Mouse (Mus musculus) heart, embryonic 13.5 days (tissue): Measurements from ENCODE around the gene Gm20517. TPM values are rescaled to one million over a fixed set of nuclear protein-coding genes. Genes with fewer than 3 reads are reported as not detected.

Source experiments
- ATAC-seq: fragments of 200-750 bp; cut with Nextera tagmentation; 2 replicates; pipeline ENCODE4 v1.8.0; 2017; ENCODE audit warnings: moderate TSS enrichment; ENCODE audit not compliant: insufficient number of reproducible peaks, low FRiP score, low TSS enrichment; ENCODE audit errors: extremely low read depth
- H3K27ac ChIP-seq: fragments of 300-500 bp; sonication (generic); replicated peaks from 2 replicates; pipeline ENCODE4 v1.5.1; 2015; ENCODE audit warnings: moderate library complexity, mild to moderate bottlenecking, inconsistent platforms
- H3K27me3 ChIP-seq: fragments of 300-500 bp; sonication (generic); replicated peaks from 2 replicates; pipeline ENCODE4 v1.6.1; 2015; ENCODE audit warnings: mild to moderate bottlenecking, inconsistent platforms
- H3K36me3 ChIP-seq: fragments of 300-500 bp; sonication (generic); 2 replicates; pipeline ENCODE4 v1.6.1; 2015; ENCODE audit warnings: mild to moderate bottlenecking, inconsistent platforms
- H3K4me1 ChIP-seq: fragments of 300-500 bp; sonication (generic); 2 replicates; pipeline ENCODE4 v1.6.1; 2015; ENCODE audit warnings: inconsistent platforms
- H3K4me2 ChIP-seq: fragments of 300-500 bp; sonication (generic); 2 replicates; pipeline ENCODE4 v1.6.1; 2015; ENCODE audit warnings: inconsistent platforms, mild to moderate bottlenecking, moderate library complexity
- H3K4me3 ChIP-seq: fragments of 300-500 bp; sonication (generic); 2 replicates; pipeline ENCODE4 v1.5.1; 2015; ENCODE audit warnings: moderate library complexity, mild to moderate bottlenecking, inconsistent platforms
- H3K9ac ChIP-seq: fragments of 300-500 bp; sonication (generic); 2 replicates; pipeline ENCODE4 v1.6.1; 2015; ENCODE audit warnings: inconsistent platforms, mild to moderate bottlenecking, moderate library complexity
- H3K9me3 ChIP-seq: fragments of 300-500 bp; sonication (generic); 2 replicates; pipeline ENCODE4 v1.6.1; 2016; ENCODE audit warnings: inconsistent platforms
- WGBS: fragments of 180-500 bp; shearing (Covaris S2); methylation state at CpG from one replicate; pipeline ENCODE4 v1.1.7; 2015; ENCODE audit warnings: mixed read lengths; 5-methylcytosine and 5-hydroxymethylcytosine counted together
- polyA plus RNA-seq: library from polyadenylated mRNA; unstranded; fragments of >200 nt; fragmentation: Nextera tagmentation; extraction: Ambion mirVana; gene quantifications from 2 replicates; pipeline ENCODE4 v1.2.1, GENCODE M21; 2015

The Gm20517 gene
- polyA plus RNA-seq, 1 experiment from 2014 or later, result 1.2 TPM

DNA sequence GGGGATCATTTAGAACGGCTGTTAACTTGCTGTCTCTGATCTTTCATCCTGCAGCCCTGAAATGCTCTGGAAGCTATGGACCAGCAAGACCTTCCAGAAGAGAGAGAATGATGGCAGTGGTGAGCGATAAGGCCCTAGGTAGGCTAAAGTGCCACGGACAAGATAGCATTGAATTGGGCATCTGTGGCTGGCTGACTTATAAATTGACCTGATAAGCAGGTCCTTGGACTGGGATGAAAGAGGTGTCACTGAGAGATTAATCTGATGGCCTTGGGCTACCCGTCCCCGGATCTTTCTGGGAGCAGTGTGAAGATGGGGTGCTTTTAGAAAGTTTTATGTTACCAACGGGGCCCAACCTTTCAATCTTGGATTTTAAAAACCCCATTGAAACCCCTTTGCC, 32.7 kb upstream of the Gm20517 start:
- Histone ChIP-seq H3K9ac (no peak overlapping the region), H3K4me1 (no peaks in the 10 kb centered on the region), H3K9me3 (no peaks in the 10 kb centered on the region), H3K4me3 (no peak overlapping the region), H3K27ac (no peak overlapping the region), H3K4me2 (no peak overlapping the region), H3K36me3 (no peaks in the 10 kb centered on the region), H3K27me3 (no peaks in the 10 kb centered on the region)
- WGBS, result 75% methylated on average over 6 of the region's 6 CpGs
- no peak for ATAC-seq

- H3K4me2 ChIP-seq, result no peak overlapping the region
- H3K9ac ChIP-seq, result no peak overlapping the region
- no peak overlapping the region for H3K27ac ChIP-seq
- H3K9me3 ChIP-seq, result no peaks in the 10 kb centered on the region
- H3K4me1 ChIP-seq, result no peaks in the 10 kb centered on the region
- H3K27me3 ChIP-seq, result no peaks in the 10 kb centered on the region
- 84% methylated on average over 4 of the region's 4 CpGs for WGBS
- H3K36me3 ChIP-seq, result no peaks in the 10 kb centered on the region
- H3K4me3 ChIP-seq, result no peak overlapping the region
- ATAC-seq, result no peak
These were observed 30.4 kb upstream of the Gm20517 start for GRCm38 (mm10) chr17:47580962-47581361.

DNA sequence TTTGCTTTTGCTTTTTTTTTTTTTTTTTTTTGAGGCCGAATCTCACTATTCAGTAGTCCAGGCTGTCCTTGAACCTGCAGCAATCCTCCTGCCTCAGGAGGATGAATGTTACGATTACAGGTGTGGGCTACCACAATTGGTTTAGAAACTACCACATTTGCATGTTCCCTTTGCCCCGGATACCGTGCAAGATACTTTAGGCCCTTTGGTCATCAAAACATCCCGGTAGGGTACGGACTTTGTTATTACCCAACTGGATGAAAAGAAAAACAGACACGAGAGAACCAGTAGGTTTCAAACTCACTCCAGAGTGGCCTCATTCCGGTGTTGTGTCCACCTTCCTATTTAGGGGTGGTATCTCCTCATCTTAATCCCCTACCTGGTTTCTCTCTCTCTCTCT, 22.9 kb upstream of the Gm20517 start:
- no peak overlapping the region for H3K9ac ChIP-seq
- no peak for ATAC-seq
- WGBS, result 86% methylated on average over 8 of the region's 8 CpGs
- H3K27ac ChIP-seq, result no peak overlapping the region
- no peak overlapping the region for H3K4me2 ChIP-seq
- peaks cover 14% of the 10 kb centered on the region for H3K4me1 ChIP-seq
- no peak overlapping the region for H3K4me3 ChIP-seq
- no peaks in the 10 kb centered on the region for H3K36me3 ChIP-seq
- no peaks in the 10 kb centered on the region for H3K27me3 ChIP-seq
- H3K9me3 ChIP-seq, result no peaks in the 10 kb centered on the region

GRCm38 (mm10) chr17:47591073-47591472, 20.3 kb upstream of the Gm20517 start:
- H3K27me3 ChIP-seq, result no peaks in the 10 kb centered on the region
- 50% methylated on average over 3 of the region's 3 CpGs for WGBS

DNA sequence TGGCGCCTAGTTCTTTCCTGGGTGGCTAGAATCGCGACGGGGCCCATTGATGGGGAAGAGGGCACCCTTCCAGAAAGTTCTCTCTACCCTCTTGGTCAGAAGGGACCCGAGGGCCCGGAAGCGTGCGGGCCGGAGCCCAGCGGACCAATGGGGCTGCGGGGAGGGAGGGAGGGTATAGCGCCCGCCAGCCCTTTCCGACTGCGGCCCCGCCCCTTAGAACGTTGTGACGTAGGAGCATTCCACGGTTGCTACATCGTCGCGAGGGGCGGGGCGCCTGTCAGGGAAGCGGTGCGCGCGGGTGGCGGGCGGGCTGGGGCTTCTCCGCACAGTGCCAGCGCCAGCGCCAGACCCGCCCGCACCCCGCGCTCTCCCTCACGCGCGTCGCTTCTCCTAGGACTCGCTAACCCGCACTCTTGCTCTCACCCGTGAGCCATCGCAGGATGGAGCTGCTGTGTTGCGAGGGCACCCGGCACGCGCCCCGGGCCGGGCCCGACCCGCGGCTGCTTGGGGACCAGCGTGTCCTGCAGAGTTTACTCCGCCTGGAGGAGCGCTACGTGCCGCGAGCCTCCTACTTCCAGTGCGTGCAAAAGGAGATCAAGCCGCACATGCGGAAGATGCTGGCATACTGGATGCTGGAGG, 18.1 kb upstream of the Gm20517 start:
- no peaks in the 10 kb centered on the region for H3K27me3 ChIP-seq
- peak overlapping the region; percentile 89 for H3K4me3 ChIP-seq
- peak overlapping the region; percentile 100 for H3K9ac ChIP-seq
- peaks cover 48% of the 10 kb centered on the region for H3K4me1 ChIP-seq
- H3K4me2 ChIP-seq, result peak overlapping the region; percentile 97
- H3K36me3 ChIP-seq, result peaks cover 28% of the 10 kb centered on the region
- ATAC-seq, result peak; percentile 83
- peak overlapping the region; percentile 99 for H3K27ac ChIP-seq
- no peaks in the 10 kb centered on the region for H3K9me3 ChIP-seq
- under 1% methylated on average over 58 of the region's 63 CpGs for WGBS

More at GRCm38 (mm10) chr17:47591073-47591472, 20.3 kb upstream of the Gm20517 start:
- no peak overlapping the region for H3K4me2 ChIP-seq
- no peak overlapping the region for H3K4me3 ChIP-seq
- H3K4me1 ChIP-seq, result peaks cover 25% of the 10 kb centered on the region
- no peaks in the 10 kb centered on the region for H3K9me3 ChIP-seq
- ATAC-seq, result no peak
- 0 out of 2 replicates have a peak, but pooled peaks cover 6% of the 10 kb centered on the region for H3K36me3 ChIP-seq
- H3K9ac ChIP-seq, result no peak overlapping the region
- H3K27ac ChIP-seq, result no peak overlapping the region

DNA sequence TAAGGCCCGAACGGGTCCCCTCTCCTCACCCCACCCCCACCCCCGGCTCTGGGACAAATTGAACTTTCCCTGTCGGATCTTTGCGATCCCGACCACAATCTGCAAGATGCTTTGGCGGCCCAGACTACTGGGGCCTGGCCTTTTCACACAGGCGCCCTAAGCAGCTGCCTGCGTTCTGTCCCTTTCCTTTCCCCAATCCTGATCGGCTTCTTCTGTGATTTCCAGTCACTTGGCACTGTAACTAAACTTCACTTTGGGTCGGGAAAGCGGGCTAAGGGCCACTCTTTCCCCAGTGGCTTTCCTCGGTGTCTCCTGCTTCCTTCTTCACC, 17.6 kb upstream of the Gm20517 start:
- H3K27me3 ChIP-seq, result no peaks in the 10 kb centered on the region
- peaks cover 33% of the 10 kb centered on the region for H3K36me3 ChIP-seq
- H3K4me1 ChIP-seq, result peaks cover 52% of the 10 kb centered on the region
- H3K9me3 ChIP-seq, result no peaks in the 10 kb centered on the region
- H3K4me2 ChIP-seq, result peak overlapping the region; percentile 97
- H3K4me3 ChIP-seq, result peak overlapping the region; percentile 89
- peak overlapping the region; percentile 99 for H3K27ac ChIP-seq
- peak overlapping the region; percentile 100 for H3K9ac ChIP-seq
- no peak for ATAC-seq
- under 1% methylated on average over 13 of the region's 13 CpGs for WGBS

- Histone ChIP-seq H3K9me3 (no peaks in the 10 kb centered on the region), H3K4me2 (peak overlapping the region; percentile 97), H3K27ac (peak overlapping the region; percentile 99), H3K27me3 (no peaks in the 10 kb centered on the region), H3K9ac (peak overlapping the region; percentile 100), H3K4me3 (peak overlapping the region; percentile 89), H3K4me1 (peaks cover 53% of the 10 kb centered on the region), H3K36me3 (peaks cover 39% of the 10 kb centered on the region)
- under 1% methylated on average over 43 of the region's 43 CpGs for WGBS
- no peak for ATAC-seq
These were observed 17.0 kb upstream of the Gm20517 start for GRCm38 (mm10) chr17:47594183-47594968.

DNA sequence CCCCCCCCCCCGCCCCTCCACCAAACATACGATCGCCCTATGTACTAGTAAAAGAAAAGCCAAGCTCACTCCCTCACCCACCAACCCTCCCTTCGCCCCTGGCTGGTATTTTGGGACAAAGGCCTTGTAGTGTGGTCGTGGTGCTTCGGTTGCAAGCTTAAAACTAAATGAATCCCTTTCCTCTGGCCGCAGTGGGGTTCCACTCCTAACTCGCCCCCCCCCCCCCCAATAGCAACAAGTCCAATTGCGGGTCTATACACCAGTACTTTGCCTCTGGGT, 16.5 kb upstream of the Gm20517 start:
- Histone ChIP-seq H3K4me1 (peaks cover 56% of the 10 kb centered on the region), H3K27ac (peak overlapping the region; percentile 99), H3K9me3 (no peaks in the 10 kb centered on the region), H3K4me2 (peak overlapping the region; percentile 97), H3K36me3 (peaks cover 44% of the 10 kb centered on the region), H3K27me3 (no peaks in the 10 kb centered on the region), H3K9ac (peak overlapping the region; percentile 100), H3K4me3 (peak overlapping the region; percentile 89)
- 1% methylated on average over 9 of the region's 9 CpGs for WGBS
- ATAC-seq, result no peak

DNA sequence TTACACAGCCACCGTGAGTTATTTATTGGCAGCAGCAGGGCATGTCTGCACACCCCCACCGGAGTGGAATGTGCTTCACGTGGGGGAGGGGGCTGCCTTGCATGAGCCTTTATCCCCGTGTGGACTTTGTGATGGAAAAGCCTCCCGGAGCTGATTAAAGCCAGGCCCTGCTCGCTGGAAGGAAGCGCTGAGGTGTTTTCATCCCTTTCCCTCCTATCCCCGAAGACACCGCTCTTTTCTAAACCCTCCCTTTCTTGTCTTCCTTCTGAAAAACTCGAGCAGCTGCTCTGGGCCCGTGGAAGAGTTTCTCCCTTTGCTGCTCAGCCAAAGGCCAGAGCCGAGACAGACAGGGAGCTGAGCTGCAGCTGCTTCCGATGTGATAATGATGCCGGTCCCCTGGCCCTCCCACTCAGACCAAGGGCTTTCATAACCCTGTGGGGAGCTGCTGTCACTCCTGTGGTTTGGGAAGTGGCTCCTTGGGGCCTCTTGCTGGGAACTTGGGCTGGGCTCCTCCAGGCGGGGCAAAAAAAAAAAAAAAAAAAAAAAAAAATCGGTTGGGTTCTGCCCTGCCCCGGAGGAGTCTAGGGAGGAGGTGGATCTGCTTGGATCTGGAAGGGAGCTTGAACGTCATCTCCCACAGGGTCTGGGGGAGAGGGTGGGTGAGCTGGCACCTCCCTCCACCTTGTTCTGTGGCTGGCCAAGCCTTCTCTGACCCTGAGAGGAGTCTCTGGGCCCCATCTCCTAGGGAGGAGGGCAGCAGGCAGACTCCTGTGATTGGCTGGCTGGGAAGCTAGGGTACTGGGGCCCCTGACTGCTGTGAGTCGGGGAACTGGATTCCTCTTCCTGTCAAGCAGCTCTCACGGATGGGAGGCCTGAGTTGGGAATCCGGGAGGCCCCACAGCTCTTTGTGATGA, 15.9 kb upstream of the Gm20517 start:
- WGBS, result 1% methylated on average over 21 of the region's 21 CpGs
- H3K36me3 ChIP-seq, result peaks cover 50% of the 10 kb centered on the region
- peaks cover 56% of the 10 kb centered on the region for H3K4me1 ChIP-seq
- peak overlapping the region; percentile 99 for H3K27ac ChIP-seq
- peak overlapping the region; percentile 100 for H3K9ac ChIP-seq
- peak overlapping the region; percentile 89 for H3K4me3 ChIP-seq
- no peaks in the 10 kb centered on the region for H3K27me3 ChIP-seq
- H3K4me2 ChIP-seq, result peak overlapping the region; percentile 97
- peak; percentile 54 for ATAC-seq
- H3K9me3 ChIP-seq, result no peaks in the 10 kb centered on the region

DNA sequence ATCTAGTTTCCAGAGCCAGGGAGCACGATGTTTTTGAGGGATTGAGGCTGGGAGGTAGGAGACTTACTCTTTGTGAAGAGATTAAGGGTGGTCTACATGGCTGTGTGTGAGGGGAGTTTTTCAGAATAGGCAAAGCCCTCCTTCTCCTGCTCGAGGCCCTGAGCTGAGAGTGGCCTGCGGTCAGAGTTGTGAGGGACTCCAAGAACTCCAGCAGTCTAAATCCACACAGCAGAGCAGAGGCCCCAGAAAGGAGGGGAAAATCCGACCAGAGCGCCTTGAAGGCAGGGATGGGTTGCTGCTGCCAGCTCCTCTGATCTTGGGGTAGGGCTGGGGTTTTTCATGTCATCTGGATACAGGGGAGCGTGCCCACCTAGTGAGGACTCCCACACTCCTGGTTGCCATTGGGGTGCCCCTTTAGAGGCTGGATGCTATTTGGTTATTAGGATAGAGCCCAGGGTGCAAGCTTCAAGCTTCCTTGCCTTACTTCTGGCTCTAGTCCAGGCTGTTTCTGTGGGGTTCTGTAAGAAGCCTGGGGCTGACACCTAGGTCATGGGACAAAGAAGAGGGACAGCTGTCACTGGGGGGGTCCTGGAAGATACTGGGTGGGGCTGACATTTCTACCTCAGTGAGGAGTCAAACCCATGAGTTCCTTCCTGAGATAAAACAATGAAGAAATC, 15.1 kb upstream of the Gm20517 start:
- peak overlapping the region; percentile 89 for H3K4me3 ChIP-seq
- peaks cover 50% of the 10 kb centered on the region for H3K4me1 ChIP-seq
- no peak for ATAC-seq
- peak overlapping the region; percentile 100 for H3K9ac ChIP-seq
- 18% methylated on average over 6 of the region's 6 CpGs for WGBS
- H3K9me3 ChIP-seq, result no peaks in the 10 kb centered on the region
- peak overlapping the region; percentile 97 for H3K4me2 ChIP-seq
- H3K27me3 ChIP-seq, result no peaks in the 10 kb centered on the region
- H3K36me3 ChIP-seq, result peaks cover 58% of the 10 kb centered on the region
- peak overlapping the region; percentile 99 for H3K27ac ChIP-seq

GRCm38 (mm10) chr17:47596839-47597164, 14.6 kb upstream of the Gm20517 start:
- peak overlapping the region; percentile 97 for H3K4me2 ChIP-seq
- WGBS, result 49% methylated on average over 5 of the region's 5 CpGs
- peak overlapping the region; percentile 100 for H3K9ac ChIP-seq
- peaks cover 50% of the 10 kb centered on the region for H3K4me1 ChIP-seq
- no peak for ATAC-seq
- no peaks in the 10 kb centered on the region for H3K27me3 ChIP-seq
- H3K4me3 ChIP-seq, result peak overlapping the region; percentile 89
- H3K9me3 ChIP-seq, result no peaks in the 10 kb centered on the region
- H3K36me3 ChIP-seq, result peaks cover 63% of the 10 kb centered on the region
- H3K27ac ChIP-seq, result peak overlapping the region; percentile 99
